Mouse (Mus musculus) stomach, adult 2 months (tissue): ENCODE results near the gene Olfr691. TPM values are rescaled to one million over a fixed set of nuclear protein-coding genes. Genes with fewer than 3 reads are reported as not detected.

ENCODE experiments used
- polyA plus RNA-seq: library from polyadenylated mRNA; depleted of rRNA; stranded (reverse); fragments of >200 nt; gene quantifications from 2 replicates; pipeline ENCODE4 v1.2.3, GENCODE M21; 2012; rRNA removed

Olfr691 gene
- not detected in 2 replicates for polyA plus RNA-seq

GRCm38 (mm10) chr7:105342170-105342569 is at the start of gene Olfr691:
Gene Olfr691, minus strand, starts transcription at chr7:105342270.

DNA sequence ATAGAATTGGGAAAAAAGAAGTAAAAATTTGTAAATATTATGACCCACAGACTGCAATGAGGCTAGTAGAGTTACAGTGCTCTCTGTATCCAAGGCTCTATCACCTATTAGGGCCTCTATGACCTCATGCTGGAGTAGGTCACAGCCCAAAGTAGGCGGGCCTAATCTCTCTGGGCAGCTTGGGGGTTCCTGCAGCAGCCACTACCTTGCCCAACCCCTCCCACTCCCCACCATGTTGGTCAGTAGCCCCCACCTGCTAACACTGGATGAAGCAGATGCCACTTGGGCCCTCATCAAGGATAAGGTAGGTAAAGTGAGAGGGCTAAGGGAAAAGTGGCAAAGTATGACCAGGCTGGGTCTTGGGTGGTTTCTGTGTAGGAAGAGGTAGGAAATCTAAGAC is 32.8 kb upstream of the Olfr691 start, which contains the start of gene Gm5901:
TSS of gene Gm5901 (plus strand) at position 173 of the 400 bp plus-strand sequence.

DNA sequence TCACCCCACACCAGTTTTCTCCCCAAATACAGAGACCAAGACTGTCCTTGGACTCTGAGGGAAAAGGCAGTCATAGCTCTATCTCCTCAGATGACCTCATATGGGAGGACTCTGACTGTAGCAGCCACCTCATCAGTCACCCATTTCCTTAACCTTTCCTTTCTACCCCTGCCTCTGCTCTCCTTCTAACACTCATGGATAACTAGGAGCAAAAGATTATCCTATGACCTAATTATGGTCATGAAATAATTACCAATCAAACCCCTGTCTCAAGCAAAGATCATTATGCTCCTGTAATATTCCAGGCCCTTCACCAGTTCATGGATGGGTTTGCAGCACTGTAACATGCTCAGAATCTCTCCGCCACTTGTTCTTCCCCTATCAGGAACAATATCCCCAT is 25.9 kb upstream of the Olfr691 start, which contains the start of gene Olfr692:
TSS of gene Olfr692 (plus strand) at position 301 of the 400 bp plus-strand sequence.

GRCm38 (mm10) chr7:105334004-105334403 is 8.1 kb downstream of the Olfr691 start, which contains the start of gene Olfr690:
Gene Olfr690, minus strand, starts transcription at chr7:105334104.

DNA sequence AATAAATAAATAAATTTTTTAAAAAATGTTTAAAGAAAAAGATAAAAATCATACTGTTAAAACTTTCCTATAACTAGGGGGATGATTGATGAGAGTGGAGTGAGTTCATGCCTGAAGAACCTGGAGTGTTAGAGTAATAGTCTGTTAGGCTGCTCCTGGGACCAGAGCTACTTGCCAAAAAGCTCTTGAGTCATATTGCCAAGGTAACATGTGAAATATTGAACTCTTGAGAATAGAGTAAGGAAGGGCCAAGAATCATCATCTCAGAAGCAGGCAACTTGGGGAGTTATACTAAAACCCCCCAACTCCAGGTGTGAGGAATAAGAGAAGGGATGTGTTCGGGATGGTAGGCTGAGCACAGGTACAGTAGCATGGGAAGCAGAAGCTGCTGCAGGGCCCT is 31.2 kb downstream of the Olfr691 start, which contains the start of gene Olfr689:
TSS of gene Olfr689 (plus strand) at position 301 of the 400 bp plus-strand sequence.

DNA sequence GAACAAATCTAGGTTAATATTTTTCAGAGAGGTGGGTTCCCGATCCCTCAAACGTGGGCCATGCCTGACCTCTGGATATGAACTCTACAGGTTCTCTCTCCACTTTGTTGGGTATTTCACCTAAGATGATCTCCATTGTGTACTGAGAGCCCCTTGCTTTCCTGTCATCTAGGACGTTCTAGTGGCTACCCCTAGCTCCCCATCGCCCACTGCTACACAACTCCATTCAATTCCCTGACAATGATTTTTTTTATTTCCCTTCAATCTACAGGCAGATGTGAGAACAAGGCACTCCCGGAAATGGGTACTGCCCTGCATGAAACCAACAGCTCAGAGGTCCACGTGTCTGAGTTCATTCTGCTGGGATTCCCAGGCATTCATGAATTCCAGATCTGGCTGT is 54.3 kb downstream of the Olfr691 start, which contains the start of gene Olfr688:
TSS of gene Olfr688 (plus strand) at position 301 of the 400 bp plus-strand sequence.

Other genes with a start within 250 kb of the Olfr691 start
- not detected in 2 replicates for gene Olfr680-ps1, start 249.5 kb downstream of the Olfr691 start, polyA plus RNA-seq
- gene Olfr681, start 225.4 kb downstream of the Olfr691 start, polyA plus RNA-seq: not detected in 2 replicates
- not detected in 2 replicates for gene Olfr683, start 195.3 kb downstream of the Olfr691 start, polyA plus RNA-seq
- not detected in 2 replicates for gene Olfr684, start 178.6 kb downstream of the Olfr691 start, polyA plus RNA-seq
- gene Olfr685, start 156.3 kb downstream of the Olfr691 start, polyA plus RNA-seq: not detected in 2 replicates
- not detected in 2 replicates for gene Olfr686, start 134.8 kb downstream of the Olfr691 start, polyA plus RNA-seq
- gene Olfr688, start 54.2 kb downstream of the Olfr691 start, polyA plus RNA-seq: not detected in 2 replicates
- not detected in 2 replicates for gene Olfr689, start 31.1 kb downstream of the Olfr691 start, polyA plus RNA-seq
- gene Olfr690, start 8.2 kb downstream of the Olfr691 start, polyA plus RNA-seq: not detected in 2 replicates
- not detected in 2 replicates for gene Olfr692, start 26.0 kb upstream of the Olfr691 start, polyA plus RNA-seq
- gene Gm5901, start 32.8 kb upstream of the Olfr691 start, polyA plus RNA-seq: not detected in 2 replicates
- gene Fam160a2, start 57.8 kb upstream of the Olfr691 start, polyA plus RNA-seq: 23.6 and 28.1 TPM in 2 replicates
- gene Cnga4, start 62.3 kb upstream of the Olfr691 start, polyA plus RNA-seq: 0.05 and 0.08 TPM in 2 replicates
- 3.0 and 3.6 TPM in 2 replicates for gene Cckbr, start 83.5 kb upstream of the Olfr691 start, polyA plus RNA-seq
- 51.6 and 102 TPM in 2 replicates for gene Cavin3, start 140.0 kb upstream of the Olfr691 start, polyA plus RNA-seq
- 45.5 and 63.9 TPM in 2 replicates for gene Smpd1, start 212.1 kb upstream of the Olfr691 start, polyA plus RNA-seq
- gene Apbb1, start 239.4 kb upstream of the Olfr691 start, polyA plus RNA-seq: 35.3 and 39.9 TPM in 2 replicates